Mouse (Mus musculus) embryonic facial prominence, embryonic 12.5 days (tissue): ENCODE measurements around the gene Pkdrej. TPM values are rescaled to one million over a fixed set of nuclear protein-coding genes. Genes with fewer than 3 reads are reported as not detected.

Experiments used
- ATAC-seq: fragments of 200-750 bp; cut with Nextera tagmentation; 2 replicates; pipeline ENCODE4 v1.8.0; 2017; ENCODE audit not compliant: insufficient number of reproducible peaks, insufficient read depth, low FRiP score, low TSS enrichment
- H3K27ac ChIP-seq: fragments of 300-500 bp; sonication (generic); 2 replicates; pipeline ENCODE4 v1.5.1; 2016; ENCODE audit warnings: mild to moderate bottlenecking
- H3K27me3 ChIP-seq: fragments of 300-500 bp; sonication (generic); 2 replicates; pipeline ENCODE4 v1.6.1; 2016; ENCODE audit warnings: mild to moderate bottlenecking, moderate library complexity
- H3K36me3 ChIP-seq: fragments of 300-500 bp; sonication (generic); 2 replicates; pipeline ENCODE4 v1.6.1; 2016; ENCODE audit warnings: mild to moderate bottlenecking
- H3K4me1 ChIP-seq: fragments of 300-500 bp; sonication (generic); 2 replicates; pipeline ENCODE4 v1.6.1; 2016
- H3K4me2 ChIP-seq: fragments of 300-500 bp; sonication (generic); replicated peaks from 2 replicates; pipeline ENCODE4 v1.6.1; 2016; ENCODE audit warnings: mild to moderate bottlenecking, moderate library complexity
- H3K4me3 ChIP-seq: fragments of 300-500 bp; sonication (generic); 2 replicates; pipeline ENCODE4 v1.5.1; 2016; ENCODE audit warnings: mild to moderate bottlenecking
- H3K9ac ChIP-seq: fragments of 300-500 bp; sonication (generic); 2 replicates; pipeline ENCODE4 v1.6.1; 2016; ENCODE audit warnings: mild to moderate bottlenecking, moderate library complexity
- H3K9me3 ChIP-seq: fragments of 300-500 bp; sonication (generic); 2 replicates; pipeline ENCODE4 v1.6.1; 2016; ENCODE audit warnings: mild to moderate bottlenecking, moderate library complexity
- WGBS: fragments of 180-500 bp; shearing (Covaris S2); methylation state at CpG from one replicate; pipeline ENCODE4 v1.1.7; 2016; 5-methylcytosine and 5-hydroxymethylcytosine counted together
- polyA plus RNA-seq: library from polyadenylated mRNA; unstranded; fragments of >200 nt; fragmentation: Nextera tagmentation; extraction: Ambion mirVana; gene quantifications from 2 replicates; pipeline ENCODE4 v1.2.1, GENCODE M21; 2016

Pkdrej gene
- polyA plus RNA-seq, 1 experiment from 2014 or later, result 0.33 TPM

- H3K4me3 ChIP-seq, result no peak overlapping the region
- no peaks in the 10 kb centered on the region for H3K36me3 ChIP-seq
- H3K9ac ChIP-seq, result no peak overlapping the region
- WGBS, result 58% methylated on average over 8 of the region's 8 CpGs
- peaks cover 6% of the 10 kb centered on the region; the same call in 1 of the 2 replicates for H3K4me1 ChIP-seq
- no peak for ATAC-seq
- H3K27me3 ChIP-seq, result no peaks in the 10 kb centered on the region
- H3K27ac ChIP-seq, result no peak overlapping the region
- H3K9me3 ChIP-seq, result no peaks in the 10 kb centered on the region
- H3K4me2 ChIP-seq, result no peak overlapping the region
Observed at GRCm38 (mm10) chr15:85808434-85808833, 13.1 kb downstream of the Pkdrej start.

- Histone ChIP-seq H3K9me3 (no peaks in the 10 kb centered on the region), H3K9ac (no peak overlapping the region), H3K27ac (no peak overlapping the region), H3K4me2 (no peak overlapping the region), H3K36me3 (no peaks in the 10 kb centered on the region), H3K4me1 (peaks cover 6% of the 10 kb centered on the region; the same call in 1 of the 2 replicates), H3K27me3 (no peaks in the 10 kb centered on the region), H3K4me3 (no peak overlapping the region)
- whole genome bisulfite sequencing, result 74% methylated on average over 6 of the region's 6 CpGs
- no peak for ATAC-seq
Observed at GRCm38 (mm10) chr15:85808031-85808430, 13.5 kb downstream of the Pkdrej start.

GRCm38 (mm10) chr15:85807404-85807803 is 14.1 kb downstream of the Pkdrej start:
- H3K36me3 ChIP-seq, result no peaks in the 10 kb centered on the region
- WGBS, result 76% methylated on average over 4 of the region's 4 CpGs
- ATAC-seq, result no peak
- H3K27ac ChIP-seq, result no peak overlapping the region
- H3K4me2 ChIP-seq, result no peak overlapping the region
- H3K9ac ChIP-seq, result no peak overlapping the region
- no peaks in the 10 kb centered on the region for H3K9me3 ChIP-seq
- no peak overlapping the region for H3K4me3 ChIP-seq
- H3K27me3 ChIP-seq, result no peaks in the 10 kb centered on the region
- peaks cover 6% of the 10 kb centered on the region; the same call in 1 of the 2 replicates for H3K4me1 ChIP-seq

GRCm38 (mm10) chr15:85806886-85807285 is 14.6 kb downstream of the Pkdrej start:
- Histone ChIP-seq H3K27me3 (no peaks in the 10 kb centered on the region), H3K36me3 (no peaks in the 10 kb centered on the region), H3K9me3 (no peaks in the 10 kb centered on the region), H3K4me3 (no peak overlapping the region), H3K4me2 (no peak overlapping the region), H3K27ac (no peak overlapping the region), H3K9ac (no peak overlapping the region), H3K4me1 (peaks cover 6% of the 10 kb centered on the region; the same call in 1 of the 2 replicates)
- WGBS, result 84% methylated on average over 4 of the region's 4 CpGs
- no peak for ATAC-seq

- no peak overlapping the region for H3K9ac ChIP-seq
- ATAC-seq, result no peak
- no peak overlapping the region for H3K27ac ChIP-seq
- no peaks in the 10 kb centered on the region for H3K27me3 ChIP-seq
- 83% methylated on average over 2 of the region's 2 CpGs for WGBS
- H3K36me3 ChIP-seq, result no peaks in the 10 kb centered on the region
- no peak overlapping the region for H3K4me3 ChIP-seq
- H3K4me1 ChIP-seq, result no peaks in the 10 kb centered on the region
- no peak overlapping the region for H3K4me2 ChIP-seq
- H3K9me3 ChIP-seq, result no peaks in the 10 kb centered on the region
Observed at GRCm38 (mm10) chr15:85802931-85803330, 18.6 kb downstream of the Pkdrej start.

- 92% methylated on average over 8 of the region's 8 CpGs for WGBS
- H3K9ac ChIP-seq, result no peak overlapping the region
- no peaks in the 10 kb centered on the region for H3K9me3 ChIP-seq
- no peak overlapping the region for H3K4me3 ChIP-seq
- no peaks in the 10 kb centered on the region for H3K4me1 ChIP-seq
- no peak for ATAC-seq
- H3K36me3 ChIP-seq, result no peaks in the 10 kb centered on the region
- H3K27me3 ChIP-seq, result no peaks in the 10 kb centered on the region
- no peak overlapping the region for H3K4me2 ChIP-seq
- H3K27ac ChIP-seq, result no peak overlapping the region
Observed at GRCm38 (mm10) chr15:85798676-85799075, 22.9 kb downstream of the Pkdrej start.

GRCm38 (mm10) chr15:85795516-85795915 is 26.0 kb downstream of the Pkdrej start:
- Histone ChIP-seq H3K27ac (no peak overlapping the region), H3K4me3 (no peak overlapping the region), H3K36me3 (no peaks in the 10 kb centered on the region), H3K27me3 (no peaks in the 10 kb centered on the region), H3K9me3 (no peaks in the 10 kb centered on the region), H3K4me2 (no peak overlapping the region), H3K4me1 (no peaks in the 10 kb centered on the region), H3K9ac (no peak overlapping the region)
- ATAC-seq, result no peak
- WGBS, result 82% methylated on average over 6 of the region's 6 CpGs

- H3K4me3 ChIP-seq, result no peak overlapping the region
- 85% methylated on average over 1 of the region's 1 CpGs for WGBS
- H3K4me2 ChIP-seq, result no peak overlapping the region
- no peaks in the 10 kb centered on the region for H3K4me1 ChIP-seq
- H3K9ac ChIP-seq, result no peak overlapping the region
- H3K9me3 ChIP-seq, result no peaks in the 10 kb centered on the region
- ATAC-seq, result no peak
- H3K27me3 ChIP-seq, result no peaks in the 10 kb centered on the region
- H3K27ac ChIP-seq, result no peak overlapping the region
- no peaks in the 10 kb centered on the region for H3K36me3 ChIP-seq
Observed at GRCm38 (mm10) chr15:85792819-85793218, 28.7 kb downstream of the Pkdrej start.

- Histone ChIP-seq H3K27me3 (no peaks in the 10 kb centered on the region), H3K4me3 (no peak overlapping the region), H3K9me3 (no peaks in the 10 kb centered on the region), H3K9ac (no peak overlapping the region), H3K4me2 (no peak overlapping the region), H3K27ac (no peak overlapping the region), H3K4me1 (no peaks in the 10 kb centered on the region), H3K36me3 (no peaks in the 10 kb centered on the region)
- 86% methylated on average over 4 of the region's 4 CpGs for WGBS
- ATAC-seq, result no peak
Observed at GRCm38 (mm10) chr15:85791449-85791848, 30.1 kb downstream of the Pkdrej start.

GRCm38 (mm10) chr15:85788633-85789032 is 32.9 kb downstream of the Pkdrej start:
- ATAC-seq, result no peak
- Histone ChIP-seq H3K27ac (no peak overlapping the region), H3K9ac (no peak overlapping the region), H3K4me3 (no peak overlapping the region), H3K4me1 (no peaks in the 10 kb centered on the region), H3K9me3 (no peaks in the 10 kb centered on the region), H3K4me2 (no peak overlapping the region), H3K27me3 (no peaks in the 10 kb centered on the region), H3K36me3 (no peaks in the 10 kb centered on the region)
- 76% methylated on average over 16 of the region's 16 CpGs for WGBS

GRCm38 (mm10) chr15:85788051-85788450 is 33.5 kb downstream of the Pkdrej start:
- Histone ChIP-seq H3K4me1 (no peaks in the 10 kb centered on the region), H3K27ac (no peak overlapping the region), H3K9ac (no peak overlapping the region), H3K27me3 (no peaks in the 10 kb centered on the region), H3K4me2 (no peak overlapping the region), H3K4me3 (no peak overlapping the region), H3K9me3 (no peaks in the 10 kb centered on the region), H3K36me3 (no peaks in the 10 kb centered on the region)
- 84% methylated on average over 4 of the region's 4 CpGs for WGBS
- no peak for ATAC-seq

GRCm38 (mm10) chr15:85787482-85787881 is 34.1 kb downstream of the Pkdrej start:
- H3K4me2 ChIP-seq, result no peak overlapping the region
- ATAC-seq, result no peak
- H3K9me3 ChIP-seq, result no peaks in the 10 kb centered on the region
- H3K4me3 ChIP-seq, result no peak overlapping the region
- no peaks in the 10 kb centered on the region for H3K36me3 ChIP-seq
- H3K9ac ChIP-seq, result no peak overlapping the region
- H3K27ac ChIP-seq, result no peak overlapping the region
- WGBS, result 91% methylated on average over 6 of the region's 6 CpGs
- no peaks in the 10 kb centered on the region for H3K4me1 ChIP-seq
- no peaks in the 10 kb centered on the region for H3K27me3 ChIP-seq

GRCm38 (mm10) chr15:85786711-85787110 is 34.8 kb downstream of the Pkdrej start:
- Histone ChIP-seq H3K4me3 (no peak overlapping the region), H3K4me1 (no peaks in the 10 kb centered on the region), H3K4me2 (no peak overlapping the region), H3K9me3 (no peaks in the 10 kb centered on the region), H3K9ac (no peak overlapping the region), H3K36me3 (no peaks in the 10 kb centered on the region), H3K27ac (no peak overlapping the region), H3K27me3 (no peaks in the 10 kb centered on the region)
- WGBS, result 84% methylated on average over 5 of the region's 5 CpGs
- ATAC-seq, result no peak
